Mouse (Mus musculus) lung, postnatal 36 days (tissue): ENCODE measurements around the gene Cnr2.

Experiments
- DNase-seq: peaks from one replicate; pipeline ENCODE4 v3.0.0; 2022; ENCODE audit warnings: mixed read lengths

Gene Cnr2

GRCm38 (mm10) chr4:135909326-135910066 lies 14.3 kb downstream of the Cnr2 start:
- no peak for DNase-seq

GRCm38 (mm10) chr4:135911531-135911930 lies 16.3 kb downstream of the Cnr2 start:
- peak; percentile 53 for DNase-seq

GRCm38 (mm10) chr4:135912164-135912563 lies 17.0 kb downstream of the Cnr2 start:
- no peak for DNase-seq

DNA sequence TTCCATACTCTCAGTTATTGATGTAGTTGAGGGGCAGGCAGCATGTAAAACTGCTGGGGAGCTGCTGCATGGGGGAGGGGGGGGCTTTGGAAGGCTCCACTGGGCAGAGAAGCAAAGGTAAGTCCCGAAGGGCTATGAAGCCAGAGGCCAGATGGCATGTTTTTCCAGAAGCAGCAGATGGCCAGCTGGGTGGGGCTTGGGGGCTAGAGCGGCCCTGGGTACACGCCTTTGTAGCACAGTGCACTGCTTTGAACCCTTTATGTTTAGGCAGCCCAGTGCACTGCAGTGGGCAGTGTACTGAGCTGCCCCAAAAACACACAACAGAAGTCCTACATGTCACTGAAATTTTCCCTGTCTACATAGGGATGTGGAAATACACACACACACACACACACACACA lies 17.6 kb downstream of the Cnr2 start:
- no peak for DNase-seq

DNA sequence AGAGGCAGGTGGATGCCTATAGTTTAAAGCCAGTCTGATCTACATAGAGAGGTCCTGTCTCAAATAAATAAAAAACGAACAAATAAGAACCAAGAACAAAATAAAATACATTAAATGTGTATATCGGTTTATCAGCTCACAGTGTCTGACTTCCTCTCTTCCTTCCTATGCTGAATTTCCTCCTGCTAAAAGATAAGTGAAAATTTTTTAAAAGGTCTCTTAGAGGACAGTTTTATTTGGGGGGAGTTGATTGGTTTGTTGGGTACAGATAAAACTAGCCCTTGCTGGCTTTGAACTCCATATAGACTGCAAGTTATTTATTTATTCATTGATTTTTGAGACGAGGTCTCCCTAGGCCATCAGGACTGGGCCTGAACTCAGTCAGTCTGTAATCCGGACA lies 18.2 kb downstream of the Cnr2 start:
- DNase-seq: no peak

GRCm38 (mm10) chr4:135918635-135919279 lies 23.6 kb downstream of the Cnr2 start:
- peak; percentile 65 for DNase-seq

DNA sequence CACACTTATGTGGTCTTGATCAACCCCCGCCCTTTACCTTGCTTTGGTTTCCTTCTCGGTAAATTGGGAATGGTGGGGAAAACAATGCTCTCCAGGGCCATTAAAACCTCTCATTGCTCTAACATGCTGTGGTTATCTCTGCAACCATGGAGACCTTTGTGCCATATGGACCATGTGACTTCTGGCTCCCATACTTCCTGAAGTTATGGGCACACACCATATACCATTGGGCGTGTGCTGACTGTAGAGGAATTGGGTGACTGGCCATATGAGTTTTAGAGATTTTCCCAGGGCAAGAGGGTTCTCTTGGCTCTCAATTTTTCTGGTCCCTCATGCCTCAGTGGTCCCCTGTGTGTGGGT lies 24.1 kb downstream of the Cnr2 start:
- no peak for DNase-seq

DNA sequence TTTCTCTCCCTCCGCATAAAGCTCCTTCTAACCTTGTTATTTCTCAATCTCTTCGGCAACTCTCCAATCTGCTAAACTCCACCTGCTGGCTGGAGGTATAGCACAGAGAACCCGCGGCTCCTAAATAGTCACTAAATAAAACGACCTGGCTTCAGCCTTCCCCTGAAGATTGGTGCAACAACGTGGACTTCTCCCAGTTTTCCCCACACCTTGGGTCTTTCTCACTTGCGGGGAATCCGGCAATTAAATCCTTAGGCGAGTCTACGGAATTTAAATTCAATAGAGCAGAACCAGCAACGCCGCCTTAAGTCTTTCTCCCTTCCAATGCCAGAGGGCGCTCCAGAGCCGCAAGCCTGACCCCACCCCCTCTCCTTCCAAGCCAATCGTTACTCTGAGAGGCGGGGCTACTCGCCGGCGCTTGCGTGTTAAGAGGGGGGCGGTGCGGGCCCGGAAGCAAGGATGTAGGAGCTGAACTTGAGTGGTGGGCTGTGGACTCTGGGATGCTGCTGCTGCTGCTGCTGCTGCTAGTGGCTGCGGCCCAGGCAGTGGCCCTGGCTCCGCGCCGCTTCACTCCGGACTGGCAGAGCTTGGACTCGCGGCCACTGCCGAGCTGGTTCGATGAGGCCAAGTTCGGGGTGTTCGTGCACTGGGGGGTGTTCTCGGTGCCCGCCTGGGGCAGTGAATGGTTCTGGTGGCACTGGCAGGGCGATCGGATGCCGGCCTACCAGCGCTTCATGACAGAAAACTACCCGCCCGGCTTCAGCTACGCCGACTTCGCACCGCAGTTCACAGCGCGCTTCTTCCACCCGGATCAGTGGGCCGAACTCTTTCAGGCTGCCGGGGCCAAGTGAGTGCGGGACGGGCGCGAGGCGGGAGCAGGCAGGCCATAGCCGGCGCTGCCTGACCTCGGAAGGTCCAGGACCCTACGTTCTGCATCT lies 25.4 kb downstream of the Cnr2 start, which contains the start of gene Fuca1:
Gene Fuca1, plus strand, starts transcription at position 432 of the 938 bp plus-strand sequence.
- DNase-seq: peak; percentile 98

DNA sequence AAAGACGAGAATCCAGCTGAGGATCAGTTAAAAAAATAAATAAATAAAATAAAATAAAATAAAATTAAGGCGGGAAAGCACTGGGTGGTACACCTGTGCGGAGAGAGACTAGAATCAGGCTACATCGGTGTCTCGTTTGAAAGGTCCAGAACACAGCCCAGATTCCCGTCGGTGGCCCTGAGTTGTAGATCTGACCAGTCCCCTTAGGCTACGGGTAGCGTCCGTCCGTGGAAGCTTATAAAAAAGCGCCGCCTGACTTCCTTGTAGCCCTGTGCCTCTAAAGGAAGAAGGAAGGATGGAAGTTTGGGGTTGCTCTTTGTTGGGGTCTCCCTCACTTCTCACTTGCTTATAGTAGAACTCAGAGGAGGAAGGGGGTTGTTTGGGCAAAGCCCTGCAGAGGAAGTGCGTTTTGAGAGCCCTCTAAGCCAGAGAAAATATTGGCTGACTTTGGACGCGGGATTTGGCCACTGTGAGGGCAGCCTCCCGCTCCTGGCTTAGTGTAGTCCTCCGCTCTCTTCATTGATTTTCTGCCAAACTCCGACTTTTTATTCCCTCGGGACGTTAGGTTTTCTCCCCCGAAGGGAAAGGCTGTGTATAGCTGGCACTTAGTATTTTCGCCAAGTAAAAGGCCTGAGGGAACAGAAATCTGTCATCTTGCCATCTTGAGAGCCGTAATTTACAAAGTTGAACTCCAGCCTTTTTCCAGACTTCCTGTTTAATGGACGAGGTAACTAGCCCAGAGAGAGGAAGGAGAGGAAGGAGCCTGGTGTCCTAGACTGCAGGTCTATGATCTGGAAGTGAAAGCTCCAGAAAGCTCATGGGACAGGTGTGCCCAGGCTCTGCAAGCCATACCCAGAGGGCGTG lies 26.3 kb downstream of the Cnr2 start:
- peak; percentile 55 for DNase-seq

- no peak for DNase-seq
These were observed 27.0 kb downstream of the Cnr2 start for GRCm38 (mm10) chr4:135922190-135922589.

DNA sequence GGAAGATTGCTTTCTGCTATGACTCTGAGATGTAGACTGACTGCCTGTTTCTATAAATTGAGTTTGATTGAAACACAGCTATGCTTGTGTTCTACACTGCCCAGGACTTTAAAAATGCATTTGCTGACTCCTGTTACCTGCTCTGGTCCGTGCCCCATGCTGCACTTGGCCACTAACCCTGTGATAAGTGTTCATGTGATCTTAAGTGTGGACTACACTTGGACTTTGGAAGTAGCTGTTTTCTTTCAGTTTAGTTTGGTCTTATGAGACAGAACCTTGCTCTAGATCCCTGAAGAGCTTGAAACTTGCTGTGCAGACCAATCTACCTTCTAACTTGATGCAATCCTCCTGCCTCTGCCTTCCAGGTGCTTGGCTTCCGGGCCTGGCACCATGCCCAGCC lies 29.2 kb downstream of the Cnr2 start:
- no peak for DNase-seq

DNA sequence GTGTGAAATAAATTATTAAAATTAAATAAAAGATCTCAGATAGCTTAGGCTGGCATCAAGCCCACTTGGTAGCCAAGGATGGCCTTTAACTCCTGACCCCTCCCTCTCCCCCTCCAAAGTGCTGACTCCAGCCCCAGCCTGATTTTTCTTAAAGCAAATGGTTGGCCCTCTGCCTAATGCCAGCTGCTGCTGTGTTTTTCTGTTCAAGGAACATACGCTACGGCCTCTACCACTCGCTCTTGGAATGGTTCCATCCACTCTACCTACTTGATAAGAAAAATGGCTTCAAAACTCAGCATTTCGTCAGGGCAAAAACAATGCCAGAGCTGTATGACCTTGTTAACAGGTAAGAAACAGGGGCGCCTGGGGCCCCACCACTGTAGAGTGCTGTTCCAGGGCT lies 30.1 kb downstream of the Cnr2 start:
- no peak for DNase-seq

- no peak for DNase-seq
These were observed 31.1 kb downstream of the Cnr2 start for GRCm38 (mm10) chr4:135926195-135926808.

DNA sequence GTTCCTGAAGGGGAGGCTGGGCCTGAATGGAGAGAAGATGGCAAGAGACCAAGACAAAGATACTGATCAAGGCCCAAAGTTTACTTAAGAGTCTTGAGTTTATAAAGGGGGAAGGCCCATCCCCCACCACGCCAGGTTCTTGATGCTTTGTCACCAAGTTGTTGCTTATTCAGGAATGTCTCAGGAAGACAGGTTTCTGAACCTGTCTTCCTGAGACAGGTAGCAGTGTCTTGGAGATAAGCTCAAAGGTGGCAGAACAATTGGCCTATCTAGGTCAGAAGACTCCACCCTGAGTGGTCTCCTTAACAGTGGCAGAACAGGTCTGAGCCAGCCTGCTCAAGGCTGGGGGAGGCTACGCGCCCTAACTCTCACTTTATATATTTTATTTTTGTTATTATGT lies 31.7 kb downstream of the Cnr2 start:
- DNase-seq: no peak

DNA sequence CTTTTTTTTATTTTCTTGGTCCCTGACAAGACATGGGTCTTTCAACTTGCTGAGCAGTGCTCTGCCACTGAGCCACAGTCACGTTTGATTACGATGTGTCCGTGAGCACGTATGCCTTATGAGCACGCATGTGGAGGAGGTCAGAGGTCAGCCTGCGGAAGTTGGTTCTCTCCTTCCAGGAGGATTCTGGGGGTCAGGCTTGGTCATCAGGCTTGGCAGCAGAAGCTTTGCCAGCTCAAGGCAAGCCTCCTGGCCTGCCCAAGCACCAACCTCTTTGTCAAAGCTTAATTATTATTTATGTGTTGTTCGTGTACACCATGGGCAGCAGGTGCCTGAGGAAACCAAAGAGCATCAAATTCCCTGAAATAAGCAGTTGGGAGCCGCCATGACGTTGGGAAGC lies 33.2 kb downstream of the Cnr2 start:
- DNase-seq: no peak

GRCm38 (mm10) chr4:135929405-135929804 lies 34.2 kb downstream of the Cnr2 start:
- no peak for DNase-seq

DNA sequence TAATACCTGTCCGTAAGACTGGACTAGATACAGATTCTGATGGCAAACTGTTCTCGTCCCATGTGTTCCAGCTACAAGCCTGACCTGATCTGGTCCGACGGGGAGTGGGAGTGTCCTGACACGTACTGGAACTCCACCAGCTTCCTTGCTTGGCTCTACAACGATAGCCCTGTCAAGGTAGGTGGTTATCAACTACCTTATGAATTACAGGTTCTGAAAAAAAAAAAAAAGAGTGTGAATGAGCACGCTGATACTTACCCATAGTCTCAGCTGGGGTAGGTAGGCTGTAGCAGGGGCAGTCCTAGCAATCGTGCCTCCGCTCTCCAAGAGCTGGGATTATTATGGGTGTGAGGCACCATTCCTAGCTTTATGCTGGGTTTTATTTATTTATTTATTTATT lies 34.6 kb downstream of the Cnr2 start:
- no peak for DNase-seq

- no peak for DNase-seq
These were observed 35.0 kb downstream of the Cnr2 start for GRCm38 (mm10) chr4:135930239-135930638.

- DNase-seq: peak; percentile 66
These were observed 36.6 kb downstream of the Cnr2 start for GRCm38 (mm10) chr4:135931832-135932231.

DNA sequence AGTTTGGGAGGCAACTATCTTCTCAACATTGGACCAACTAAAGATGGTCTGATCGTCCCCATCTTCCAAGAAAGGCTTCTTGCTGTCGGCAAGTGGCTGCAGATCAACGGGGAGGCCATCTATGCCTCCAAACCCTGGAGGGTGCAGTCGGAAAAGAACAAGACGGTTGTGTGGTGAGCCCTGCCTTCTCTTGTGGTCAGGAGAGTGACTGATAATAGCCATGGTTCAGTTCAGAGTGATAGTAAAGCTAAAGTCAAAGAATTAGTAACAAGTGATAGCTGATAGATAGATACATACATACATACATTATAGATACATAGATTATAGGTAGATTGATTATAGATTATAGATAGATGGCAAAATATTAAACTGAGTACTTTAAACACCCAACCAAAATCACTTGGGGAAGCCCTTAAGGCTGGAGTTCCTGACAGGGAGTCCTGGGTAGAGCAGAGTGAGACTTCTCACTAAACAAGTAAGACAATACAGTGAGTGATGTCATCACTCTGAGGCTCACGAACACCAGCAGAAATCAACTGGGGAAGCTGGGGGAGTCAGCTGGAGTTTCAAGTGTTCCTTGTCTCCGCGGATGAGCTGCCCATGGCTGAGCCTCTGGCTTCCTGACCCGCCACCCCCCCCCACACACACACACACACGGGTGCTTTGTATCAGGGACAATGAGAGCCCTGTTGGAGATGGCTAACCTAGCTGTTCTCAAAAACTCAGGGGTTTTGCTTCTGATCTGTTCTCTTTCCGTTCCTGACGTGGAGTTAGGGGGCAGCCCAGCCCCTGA lies 39.7 kb downstream of the Cnr2 start:
- DNase-seq: no peak

DNA sequence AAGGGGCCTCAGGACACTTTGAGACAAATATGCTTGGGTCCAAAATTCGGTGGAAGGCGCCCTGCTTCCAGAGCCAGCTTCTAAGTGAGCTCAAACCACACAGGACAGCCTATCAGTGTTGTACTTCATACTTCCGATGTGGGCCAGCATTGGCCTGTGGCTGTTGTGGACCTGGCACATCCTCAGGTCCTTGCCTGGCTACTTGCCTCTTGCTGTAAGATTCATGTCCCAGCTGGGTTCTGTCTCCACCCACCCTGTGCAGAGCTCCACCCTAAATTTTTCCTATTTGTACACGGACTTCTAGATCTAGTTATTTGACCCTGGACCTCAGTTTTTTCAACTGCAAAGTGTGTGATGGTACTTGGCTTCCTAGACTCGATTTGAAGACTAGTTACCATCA lies 40.3 kb downstream of the Cnr2 start:
- DNase-seq: peak; percentile 64
